Mouse (Mus musculus): Measurements from ENCODE around the gene 4930503B20Rik. TPM values are rescaled to one million over a fixed set of nuclear protein-coding genes. Genes with fewer than 3 reads are reported as not detected.

Gene 4930503B20Rik
- polyA plus RNA-seq, 1 experiment from 2014 or later: 0.28 TPM

GRCm38 (mm10) chr3:146682140-146682651, 31.1 kb upstream of the 4930503B20Rik start:
- H3K9me3 ChIP-seq (replicated peaks; ENCODE audit: control insufficient read depth, low read length): no peaks in the 10 kb centered on the region
- no peak for ATAC-seq (replicated peaks; ENCODE audit: extremely low read depth, insufficient read depth, low FRiP score)
- peak overlapping the region; percentile 41 for H3K27ac ChIP-seq (ENCODE audit: low read length)
- H3K27me3 ChIP-seq (ENCODE audit: control insufficient read depth, insufficient read depth, low read length): no peaks in the 10 kb centered on the region
- peak overlapping the region; percentile 39 for H3K4me3 ChIP-seq (ENCODE audit: low read length)
- H3K4me2 ChIP-seq (ENCODE audit: low read depth, low read length): peak overlapping the region; percentile 53
- H3K9ac ChIP-seq (ENCODE audit: low read length): peak overlapping the region; percentile 37
- no peaks in the 10 kb centered on the region for H3K36me3 ChIP-seq (ENCODE audit: control insufficient read depth, insufficient read depth)
- 39% methylated on average over 13 of the region's 13 CpGs for WGBS
- H3K4me1 ChIP-seq (ENCODE audit: control insufficient read depth, insufficient read depth, low read length): peaks cover 30% of the 10 kb centered on the region

DNA sequence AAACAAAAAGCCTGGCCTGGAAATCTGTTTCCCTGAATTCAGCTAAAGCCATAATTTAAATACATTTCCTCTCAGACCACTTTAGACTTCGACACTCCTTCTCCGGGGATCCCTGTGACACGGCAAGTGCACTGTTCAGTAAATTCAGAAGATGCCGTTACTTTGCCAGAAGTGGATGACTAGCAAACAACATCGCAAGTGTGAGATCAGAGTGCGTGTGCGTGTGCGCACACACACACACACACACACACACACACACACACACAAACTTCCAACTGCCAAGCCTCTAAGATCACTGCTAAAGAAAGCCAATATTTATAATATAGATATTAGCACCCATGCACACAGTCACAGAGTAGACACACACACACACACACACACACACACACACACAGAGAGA, 30.6 kb upstream of the 4930503B20Rik start:
- Histone ChIP-seq H3K27ac (ENCODE audit: low read length) (peak overlapping the region; percentile 41; the same call in 1 of the 2 replicates), H3K4me3 (ENCODE audit: low read length) (no peak overlapping the region; the same call in 1 of the 2 replicates), H3K9ac (ENCODE audit: low read length) (no peak overlapping the region; the same call in 1 of the 2 replicates)

DNA sequence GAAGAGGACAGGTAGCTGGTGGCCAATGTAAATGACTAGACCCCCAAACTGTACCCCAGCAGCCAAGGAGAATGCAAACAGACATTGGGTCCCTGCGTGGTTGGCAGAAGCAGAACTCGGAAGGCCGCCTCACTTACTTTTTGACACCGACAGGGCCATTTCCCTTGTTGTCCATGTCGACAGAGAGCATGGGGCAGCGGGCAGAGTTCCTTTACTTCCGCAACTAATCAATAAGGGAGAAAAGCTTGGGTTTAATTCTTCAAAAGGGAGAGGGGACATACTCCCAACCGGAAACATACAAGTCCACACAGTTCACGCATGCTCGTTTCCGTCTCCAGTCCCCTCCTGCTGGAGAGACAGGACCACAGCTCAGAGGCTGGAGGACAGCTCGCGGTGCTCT, 29.5 kb upstream of the 4930503B20Rik start:
- H3K36me3 ChIP-seq (ENCODE audit: control insufficient read depth, insufficient read depth): no peaks in the 10 kb centered on the region
- no peak overlapping the region for H3K4me2 ChIP-seq (ENCODE audit: low read depth, low read length)
- WGBS: 88% methylated on average over 13 of the region's 13 CpGs
- no peak for ATAC-seq (replicated peaks; ENCODE audit: extremely low read depth, insufficient read depth, low FRiP score)
- H3K27ac ChIP-seq (ENCODE audit: low read length): no peak overlapping the region
- H3K4me1 ChIP-seq (ENCODE audit: control insufficient read depth, insufficient read depth, low read length): peaks cover 17% of the 10 kb centered on the region
- H3K9ac ChIP-seq (ENCODE audit: low read length): no peak overlapping the region
- no peaks in the 10 kb centered on the region for H3K9me3 ChIP-seq (replicated peaks; ENCODE audit: control insufficient read depth, low read length)
- H3K27me3 ChIP-seq (ENCODE audit: control insufficient read depth, insufficient read depth, low read length): no peaks in the 10 kb centered on the region
- H3K4me3 ChIP-seq (ENCODE audit: low read length): no peak overlapping the region

More for the DNA sequence above, 30.6 kb upstream of the 4930503B20Rik start:
- no peak for ATAC-seq (replicated peaks; ENCODE audit: extremely low read depth, insufficient read depth, low FRiP score)
- H3K36me3 ChIP-seq (ENCODE audit: control insufficient read depth, insufficient read depth): no peaks in the 10 kb centered on the region
- WGBS: 54% methylated on average over 8 of the region's 8 CpGs
- no peaks in the 10 kb centered on the region for H3K27me3 ChIP-seq (ENCODE audit: control insufficient read depth, insufficient read depth, low read length)
- H3K4me1 ChIP-seq (ENCODE audit: control insufficient read depth, insufficient read depth, low read length): peaks cover 26% of the 10 kb centered on the region
- H3K4me2 ChIP-seq (ENCODE audit: low read depth, low read length): peak overlapping the region; percentile 53
- no peaks in the 10 kb centered on the region for H3K9me3 ChIP-seq (replicated peaks; ENCODE audit: control insufficient read depth, low read length)

DNA sequence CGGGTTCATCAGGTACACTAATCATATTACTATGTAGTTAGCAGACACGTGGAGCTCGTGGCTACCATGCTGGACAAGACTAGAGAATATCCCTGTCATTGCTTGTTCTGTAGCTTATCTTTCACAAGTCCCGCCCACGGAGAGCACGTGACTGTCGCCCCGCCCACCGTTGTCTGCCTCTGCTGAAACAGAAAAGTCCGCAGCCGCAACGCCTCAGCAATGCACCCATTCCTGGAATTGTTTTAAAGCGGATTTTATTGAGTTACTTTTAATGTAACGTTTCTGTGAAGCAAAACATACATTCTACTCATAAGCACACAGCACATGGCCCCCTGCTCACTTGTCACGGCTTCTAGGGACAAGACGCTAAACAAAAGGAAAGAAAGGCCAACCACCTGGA, 28.5 kb upstream of the 4930503B20Rik start:
- no peak overlapping the region for H3K27ac ChIP-seq (ENCODE audit: low read length)
- H3K4me3 ChIP-seq (ENCODE audit: low read length): no peak overlapping the region
- H3K9me3 ChIP-seq (replicated peaks; ENCODE audit: control insufficient read depth, low read length): no peaks in the 10 kb centered on the region
- H3K27me3 ChIP-seq (ENCODE audit: control insufficient read depth, insufficient read depth, low read length): no peaks in the 10 kb centered on the region
- no peak overlapping the region for H3K9ac ChIP-seq (ENCODE audit: low read length)
- 90% methylated on average over 16 of the region's 16 CpGs for WGBS
- peaks cover 14% of the 10 kb centered on the region for H3K4me1 ChIP-seq (ENCODE audit: control insufficient read depth, insufficient read depth, low read length)
- no peaks in the 10 kb centered on the region for H3K36me3 ChIP-seq (ENCODE audit: control insufficient read depth, insufficient read depth)
- H3K4me2 ChIP-seq (ENCODE audit: low read depth, low read length): no peak overlapping the region
- no peak for ATAC-seq (replicated peaks; ENCODE audit: extremely low read depth, insufficient read depth, low FRiP score)

GRCm38 (mm10) chr3:146676193-146676592, 25.1 kb upstream of the 4930503B20Rik start:
- H3K4me3 ChIP-seq (ENCODE audit: low read length): no peak overlapping the region
- no peak for ATAC-seq (replicated peaks; ENCODE audit: extremely low read depth, insufficient read depth, low FRiP score)
- H3K27ac ChIP-seq (ENCODE audit: low read length): no peak overlapping the region
- 84% methylated on average over 4 of the region's 4 CpGs for WGBS
- H3K9me3 ChIP-seq (replicated peaks; ENCODE audit: control insufficient read depth, low read length): no peaks in the 10 kb centered on the region
- H3K27me3 ChIP-seq (ENCODE audit: control insufficient read depth, insufficient read depth, low read length): no peaks in the 10 kb centered on the region
- H3K4me1 ChIP-seq (ENCODE audit: control insufficient read depth, insufficient read depth, low read length): no peaks in the 10 kb centered on the region
- H3K9ac ChIP-seq (ENCODE audit: low read length): no peak overlapping the region
- no peaks in the 10 kb centered on the region for H3K36me3 ChIP-seq (ENCODE audit: control insufficient read depth, insufficient read depth)
- H3K4me2 ChIP-seq (ENCODE audit: low read depth, low read length): no peak overlapping the region

DNA sequence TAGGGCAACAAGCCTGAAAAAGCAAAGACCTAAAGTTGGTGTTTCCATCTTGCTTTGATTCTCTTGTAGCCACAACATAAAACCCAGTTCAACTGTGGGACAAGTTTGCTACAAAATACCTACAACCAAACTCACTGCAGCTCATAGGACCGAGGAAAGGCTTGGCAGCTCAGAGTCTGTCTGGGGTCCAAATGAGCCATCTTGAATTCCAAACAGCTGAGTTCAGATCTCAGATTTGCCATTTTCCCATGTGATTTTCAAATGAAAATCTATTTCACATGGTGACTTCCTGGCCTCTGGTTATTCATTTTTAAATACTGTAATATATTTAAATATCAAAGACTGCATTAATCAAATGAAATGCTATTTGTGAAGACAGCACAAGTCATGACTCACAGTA, 24.0 kb upstream of the 4930503B20Rik start:
- H3K4me2 ChIP-seq (ENCODE audit: low read depth, low read length): no peak overlapping the region
- no peaks in the 10 kb centered on the region for H3K27me3 ChIP-seq (ENCODE audit: control insufficient read depth, insufficient read depth, low read length)
- H3K36me3 ChIP-seq (ENCODE audit: control insufficient read depth, insufficient read depth): no peaks in the 10 kb centered on the region
- H3K9me3 ChIP-seq (replicated peaks; ENCODE audit: control insufficient read depth, low read length): no peaks in the 10 kb centered on the region
- no peaks in the 10 kb centered on the region for H3K4me1 ChIP-seq (ENCODE audit: control insufficient read depth, insufficient read depth, low read length)
- 82% methylated on average over 1 of the region's 1 CpGs for WGBS
- no peak overlapping the region for H3K4me3 ChIP-seq (ENCODE audit: low read length)
- H3K27ac ChIP-seq (ENCODE audit: low read length): no peak overlapping the region
- H3K9ac ChIP-seq (ENCODE audit: low read length): no peak overlapping the region
- ATAC-seq (replicated peaks; ENCODE audit: extremely low read depth, insufficient read depth, low FRiP score): no peak

- H3K9me3 ChIP-seq (replicated peaks; ENCODE audit: control insufficient read depth, low read length): no peaks in the 10 kb centered on the region
- H3K27me3 ChIP-seq (ENCODE audit: control insufficient read depth, insufficient read depth, low read length): no peaks in the 10 kb centered on the region
- ATAC-seq (replicated peaks; ENCODE audit: extremely low read depth, insufficient read depth, low FRiP score): no peak
- H3K36me3 ChIP-seq (ENCODE audit: control insufficient read depth, insufficient read depth): no peaks in the 10 kb centered on the region
- 52% methylated on average over 2 of the region's 2 CpGs for WGBS
- no peak overlapping the region for H3K4me2 ChIP-seq (ENCODE audit: low read depth, low read length)
- H3K4me3 ChIP-seq (ENCODE audit: low read length): no peak overlapping the region
- no peaks in the 10 kb centered on the region for H3K4me1 ChIP-seq (ENCODE audit: control insufficient read depth, insufficient read depth, low read length)
- no peak overlapping the region for H3K9ac ChIP-seq (ENCODE audit: low read length)
- no peak overlapping the region for H3K27ac ChIP-seq (ENCODE audit: low read length)
Observed at GRCm38 (mm10) chr3:146671121-146671520, 20.0 kb upstream of the 4930503B20Rik start.

GRCm38 (mm10) chr3:146661907-146662306, 10.8 kb upstream of the 4930503B20Rik start:
- Histone ChIP-seq H3K4me1 (ENCODE audit: control insufficient read depth, insufficient read depth, low read length) (peaks cover 6% of the 10 kb centered on the region), H3K9ac (ENCODE audit: low read length) (no peak overlapping the region), H3K36me3 (ENCODE audit: control insufficient read depth, insufficient read depth) (no peaks in the 10 kb centered on the region), H3K9me3 (replicated peaks; ENCODE audit: control insufficient read depth, low read length) (no peaks in the 10 kb centered on the region), H3K4me2 (ENCODE audit: low read depth, low read length) (no peak overlapping the region), H3K27me3 (ENCODE audit: control insufficient read depth, insufficient read depth, low read length) (no peaks in the 10 kb centered on the region), H3K27ac (ENCODE audit: low read length) (no peak overlapping the region), H3K4me3 (ENCODE audit: low read length) (no peak overlapping the region)
- 69% methylated on average over 7 of the region's 7 CpGs for WGBS
- ATAC-seq (replicated peaks; ENCODE audit: extremely low read depth, insufficient read depth, low FRiP score): no peak

- Histone ChIP-seq H3K4me3 (ENCODE audit: low read length) (no peak overlapping the region), H3K4me1 (ENCODE audit: control insufficient read depth, insufficient read depth, low read length) (peaks cover 6% of the 10 kb centered on the region), H3K27ac (ENCODE audit: low read length) (no peak overlapping the region), H3K9me3 (replicated peaks; ENCODE audit: control insufficient read depth, low read length) (no peaks in the 10 kb centered on the region), H3K9ac (ENCODE audit: low read length) (no peak overlapping the region), H3K4me2 (ENCODE audit: low read depth, low read length) (no peak overlapping the region), H3K36me3 (ENCODE audit: control insufficient read depth, insufficient read depth) (no peaks in the 10 kb centered on the region), H3K27me3 (ENCODE audit: control insufficient read depth, insufficient read depth, low read length) (no peaks in the 10 kb centered on the region)
- 36% methylated on average over 6 of the region's 6 CpGs for WGBS
- no peak for ATAC-seq (replicated peaks; ENCODE audit: extremely low read depth, insufficient read depth, low FRiP score)
Observed at GRCm38 (mm10) chr3:146661001-146661400, 9.9 kb upstream of the 4930503B20Rik start.
